ENCODE assay signal across 8 mouse cellular contexts in genomic region chr10:18056391-18056745, GRCm38 (mm10). TPM values are rescaled to one million over a fixed set of nuclear protein-coding genes. Genes with fewer than 3 reads are reported as not detected.
A peak's percentile ranks its signal among the peaks of the same experiment; 100 is the strongest.
DNase-seq lines count a peak whose midpoint lies in the region; ATAC-seq and TF ChIP-seq lines count a peak whose summit lies in the region.

No protein-coding gene starts in this region.

- H3K4me1 ChIP-seq in cerebellum, adult 2 months (ENCODE audit: control insufficient read depth, insufficient read depth, low read length), result peaks cover 3% of the 10 kb centered on the region; the same call in 1 of the 2 replicates
- H3K4me1 ChIP-seq in forebrain, embryonic 11.5 days (replicated peaks; ENCODE audit: control insufficient read depth, insufficient read depth, low read length), result peaks cover 6% of the 10 kb centered on the region; the same call in 1 of the 2 replicates
- H3K4me1 ChIP-seq in limb, embryonic 15.5 days, result peaks cover 17% of the 10 kb centered on the region
- peaks cover 12% of the 10 kb centered on the region for H3K4me1 ChIP-seq in stomach, embryonic 15.5 days

- peak overlapping the region; percentile 90; the same call in 1 of the 2 replicates for H3K27ac ChIP-seq in cerebellum, adult 2 months (ENCODE audit: insufficient read depth, low read length)
- H3K27ac ChIP-seq in forebrain, embryonic 11.5 days (ENCODE audit: low read depth, low read length), result 0 out of 2 replicates have a peak overlapping the region, but pooled peaks have one; percentile 85
- H3K27ac ChIP-seq in limb, embryonic 15.5 days, result peak overlapping the region; percentile 93; the same call in 1 of the 2 replicates
- H3K27ac ChIP-seq in stomach, embryonic 15.5 days, result peak overlapping the region; percentile 92

- H3K4me3 ChIP-seq in cerebellum, adult 2 months (replicated peaks; ENCODE audit: insufficient read depth, low read depth, low read length), result peak overlapping the region; percentile 87
- peak overlapping the region; percentile 92 for H3K4me3 ChIP-seq in forebrain, embryonic 11.5 days (ENCODE audit: low read depth, low read length)
- H3K4me3 ChIP-seq in limb, embryonic 15.5 days, result peak overlapping the region; percentile 97
- H3K4me3 ChIP-seq in stomach, embryonic 15.5 days (replicated peaks), result peak overlapping the region; percentile 99

- 1% methylated on average over 8 of the region's 8 CpGs for WGBS in cerebellum, adult 2 months
- WGBS in forebrain, embryonic 11.5 days, result 2% methylated on average over 8 of the region's 8 CpGs
- 1% methylated on average over 8 of the region's 8 CpGs for WGBS in limb, embryonic 15.5 days
- 0% methylated on average over 8 of the region's 8 CpGs for WGBS in stomach, embryonic 15.5 days

- H3K4me2 ChIP-seq in forebrain, embryonic 11.5 days (ENCODE audit: low read depth, low read length, severe bottlenecking), result peak overlapping the region; percentile 75
- peak overlapping the region; percentile 68 for H3K4me2 ChIP-seq in limb, embryonic 15.5 days
- H3K4me2 ChIP-seq in stomach, embryonic 15.5 days, result peak overlapping the region; percentile 87

- no peaks in the 10 kb centered on the region for H3K9me3 ChIP-seq in forebrain, embryonic 11.5 days (ENCODE audit: control insufficient read depth, low read length)
- no peaks in the 10 kb centered on the region for H3K9me3 ChIP-seq in limb, embryonic 15.5 days
- no peaks in the 10 kb centered on the region for H3K9me3 ChIP-seq in stomach, embryonic 15.5 days

- no peak for TF ChIP-seq CTCF in cerebellum, adult 2 months (IDR thresholded peaks at IDR 0.05; ENCODE audit: borderline replicate concordance, insufficient read depth, low read depth, low read length)

- no peak for TF ChIP-seq POLR2A in cerebellum, adult 2 months (IDR thresholded peaks at IDR 0.05; ENCODE audit: borderline replicate concordance, insufficient read depth, low read length)

- H3K36me3 ChIP-seq in forebrain, embryonic 11.5 days (ENCODE audit: control insufficient read depth, insufficient read depth, low read length), result no peaks in the 10 kb centered on the region
- H3K36me3 ChIP-seq in limb, embryonic 15.5 days, result no peaks in the 10 kb centered on the region
- no peaks in the 10 kb centered on the region for H3K36me3 ChIP-seq in stomach, embryonic 15.5 days

- no peak for DNase-seq in cerebellum, adult 2 months
- DNase-seq in cerebellum, adult 11-12 months, result no peak
- DNase-seq in 3T3-L1 (ENCODE audit: low read depth, low spot score), result peak; percentile 47
- no peak for DNase-seq in forebrain, embryonic 11.5 days (ENCODE audit: low spot score)
- no peak for DNase-seq in right cerebral cortex, postnatal 14 days
- no peak for DNase-seq in frontal cortex, adult 2 months (ENCODE audit: extremely low spot score in 1 of 2, low spot score in 1 of 2)

- H3K9ac ChIP-seq in forebrain, embryonic 11.5 days (ENCODE audit: low read length), result peak overlapping the region; percentile 95
- peak overlapping the region; percentile 94 for H3K9ac ChIP-seq in limb, embryonic 15.5 days
- H3K9ac ChIP-seq in stomach, embryonic 15.5 days, result peak overlapping the region; percentile 92

- no peak for ATAC-seq in forebrain, embryonic 11.5 days (replicated peaks; ENCODE audit: low FRiP score)
- ATAC-seq in limb, embryonic 15.5 days (ENCODE audit: insufficient number of reproducible peaks, low FRiP score, low TSS enrichment, low read depth), result no peak
- no peak for ATAC-seq in stomach, embryonic 15.5 days (ENCODE audit: insufficient read depth, low FRiP score, low read depth)

- H3K27me3 ChIP-seq in cerebellum, adult 2 months (ENCODE audit: control insufficient read depth, insufficient read depth, low read length), result no peaks in the 10 kb centered on the region
- no peaks in the 10 kb centered on the region for H3K27me3 ChIP-seq in forebrain, embryonic 11.5 days (ENCODE audit: control insufficient read depth, insufficient read depth, low read length)
- no peaks in the 10 kb centered on the region for H3K27me3 ChIP-seq in limb, embryonic 15.5 days
- no peaks in the 10 kb centered on the region for H3K27me3 ChIP-seq in stomach, embryonic 15.5 days (replicated peaks)

RNA-seq across cellular contexts. Expression of gene Reps1, which starts 0.7 kb away (rescaled TPM):
- 113 and 119 TPM in 2 replicates for polyA plus RNA-seq in cerebellum, adult 2 months (2012; rRNA removed)
- 33.2 and 38.6 TPM in 2 replicates for polyA plus RNA-seq in forebrain, embryonic 11.5 days (2014; fragmentation: Nextera tagmentation; extraction: Ambion mirVana)
- polyA plus RNA-seq in limb, embryonic 15.5 days (2015; fragmentation: Nextera tagmentation; extraction: Ambion mirVana), result 14.8 and 14.9 TPM in 2 replicates
- polyA plus RNA-seq in stomach, embryonic 15.5 days (2015; fragmentation: Nextera tagmentation; extraction: Ambion mirVana), result 19.6 and 25.1 TPM in 2 replicates
- polyA plus RNA-seq in frontal cortex, adult 2 months (2012; rRNA removed), result 62.9 and 66.8 TPM in 2 replicates

RNA-seq across cellular contexts. Expression of gene Abracl, which starts 33.3 kb away (rescaled TPM):
- polyA plus RNA-seq in cerebellum, adult 2 months (2012; rRNA removed), result 15.7 and 18.2 TPM in 2 replicates
- 163 and 188 TPM in 2 replicates for polyA plus RNA-seq in forebrain, embryonic 11.5 days (2014; fragmentation: Nextera tagmentation; extraction: Ambion mirVana)
- 128 and 138 TPM in 2 replicates for polyA plus RNA-seq in limb, embryonic 15.5 days (2015; fragmentation: Nextera tagmentation; extraction: Ambion mirVana)
- polyA plus RNA-seq in stomach, embryonic 15.5 days (2015; fragmentation: Nextera tagmentation; extraction: Ambion mirVana), result 166 and 178 TPM in 2 replicates
- polyA plus RNA-seq in frontal cortex, adult 2 months (2012; rRNA removed), result 22.5 and 23.2 TPM in 2 replicates
